Mouse (Mus musculus): Measurements from ENCODE around the gene Akap7.

- TF ChIP-seq CTCF (IDR thresholded peaks at IDR 0.05; ENCODE audit: control insufficient read depth, insufficient read depth, low read length), result no peak
- TF ChIP-seq POLR2A (IDR thresholded peaks at IDR 0.05; ENCODE audit: borderline replicate concordance, control insufficient read depth, low read depth, low read length), result no peak
Observed at GRCm38 (mm10) chr10:25310736-25311135, 3.1 kb upstream of the Akap7 start.
